Mouse (Mus musculus) lung, postnatal 0 days (tissue): ENCODE measurements around the gene Rbm4. TPM values are rescaled to one million over a fixed set of nuclear protein-coding genes. Genes with fewer than 3 reads are reported as not detected.
A peak's percentile ranks its signal among the peaks of the same experiment; 100 is the strongest.

Experiments used
- ATAC-seq: fragments of 200-750 bp; cut with Nextera tagmentation; 2 replicates; pipeline ENCODE4 v1.8.0; 2017; ENCODE audit warnings: moderate library complexity
- DNase-seq: peaks from one replicate; pipeline ENCODE4 v3.0.0-alpha.2; 2016; ENCODE audit warnings: low spot score
- H3K27ac ChIP-seq: fragments of 300-500 bp; sonication (generic); 2 replicates; pipeline ENCODE4 v1.5.1; 2014; ENCODE audit warnings: antibody characterized with exemption, mild to moderate bottlenecking, low read length, mixed read lengths
- H3K27me3 ChIP-seq: fragments of 300-500 bp; sonication (generic); replicated peaks from 2 replicates; pipeline ENCODE4 v1.6.1; 2014; ENCODE audit warnings: low read length, mixed read lengths; ENCODE audit not compliant: insufficient read depth
- H3K36me3 ChIP-seq: fragments of 300-500 bp; sonication (generic); 2 replicates; pipeline ENCODE4 v1.6.1; 2014; ENCODE audit warnings: low read length, mixed read lengths; ENCODE audit not compliant: insufficient read depth
- H3K4me1 ChIP-seq: fragments of 300-500 bp; sonication (generic); 2 replicates; pipeline ENCODE4 v1.6.1; 2014; ENCODE audit warnings: antibody characterized with exemption, low read depth, low read length, mixed read lengths; ENCODE audit not compliant: insufficient read depth
- H3K4me2 ChIP-seq: fragments of 300-500 bp; sonication (generic); replicated peaks from 2 replicates; pipeline ENCODE4 v1.6.1; 2014; ENCODE audit warnings: low read depth, mild to moderate bottlenecking, low read length, moderate library complexity, mixed read lengths
- H3K4me3 ChIP-seq: fragments of 300-500 bp; sonication (generic); 2 replicates; pipeline ENCODE4 v1.5.1; 2014; ENCODE audit warnings: low read depth, low read length
- H3K9ac ChIP-seq: fragments of 300-500 bp; sonication (generic); replicated peaks from 2 replicates; pipeline ENCODE4 v1.6.1; 2014; ENCODE audit warnings: low read depth, mild to moderate bottlenecking
- H3K9me3 ChIP-seq: fragments of 300-500 bp; sonication (generic); 2 replicates; pipeline ENCODE4 v1.6.1; 2016; ENCODE audit warnings: low read length, mixed read lengths
- CTCF ChIP-seq: IDR thresholded peaks from 2 replicates; pipeline ENCODE4 v1.5.1; 2016; ENCODE audit warnings: antibody characterized with exemption, mild to moderate bottlenecking
- EP300 ChIP-seq: IDR thresholded peaks from 2 replicates; pipeline ENCODE4 v1.6.1; 2016; ENCODE audit warnings: antibody characterized with exemption, mild to moderate bottlenecking, control low read depth
- WGBS: fragments of 180-500 bp; shearing (Covaris S2); extraction: QIAGEN DNeasy Blood & Tissue Kit; methylation state at CpG from one replicate; pipeline ENCODE4 v1.1.7; 2014; 5-methylcytosine and 5-hydroxymethylcytosine counted together
- polyA plus RNA-seq: library from polyadenylated mRNA; unstranded; fragments of >200 nt; fragmentation: Nextera tagmentation; extraction: Ambion mirVana; gene quantifications from 2 replicates; pipeline ENCODE4 v1.2.1, GENCODE M21; 2015

The Rbm4 gene
- polyA plus RNA-seq, 1 experiment from 2014 or later = 29.4 TPM

DNA sequence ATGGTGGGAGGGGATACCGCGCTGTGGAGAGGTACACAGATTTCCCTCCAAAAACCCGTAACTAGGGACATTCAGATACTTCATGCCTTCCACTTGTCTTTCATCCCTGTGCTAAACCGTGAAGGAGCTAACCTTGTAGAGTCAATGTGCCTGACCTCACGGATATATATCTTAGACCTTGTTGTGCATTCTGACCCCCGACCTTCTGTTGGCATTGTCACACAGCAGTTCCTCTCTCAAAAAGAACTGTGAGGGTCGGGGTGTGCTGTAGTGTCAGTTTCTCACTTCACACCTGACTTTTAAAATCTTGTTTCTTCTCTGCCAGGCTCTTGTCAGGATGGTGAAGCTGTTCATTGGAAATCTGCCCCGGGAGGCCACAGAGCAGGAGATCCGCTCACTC lies 36.8 kb downstream of the Rbm4 start:
- peak overlapping the region; percentile 58; the same call in 1 of the 2 replicates for H3K9ac ChIP-seq
- no peak for DNase-seq
- H3K9me3 ChIP-seq = no peaks in the 10 kb centered on the region
- H3K4me2 ChIP-seq = peak overlapping the region; percentile 65
- no peaks in the 10 kb centered on the region for H3K36me3 ChIP-seq
- ATAC-seq = no peak
- TF ChIP-seq CTCF (no peak), EP300 (no peak)
- H3K27me3 ChIP-seq = no peaks in the 10 kb centered on the region
- H3K4me1 ChIP-seq = peaks cover 6% of the 10 kb centered on the region; the same call in 1 of the 2 replicates
- peak overlapping the region; percentile 71 for H3K27ac ChIP-seq
- H3K4me3 ChIP-seq = peak overlapping the region; percentile 71
- 2% methylated on average over 9 of the region's 9 CpGs for WGBS

GRCm38 (mm10) chr19:4756193-4756911 lies 37.3 kb downstream of the Rbm4 start, which contains the start of gene Rbm4b:
Rbm4b (plus strand) TSS chr19:4756497.
- H3K27ac ChIP-seq = peak within 1 kb of the TSS; percentile 71
- H3K4me1 ChIP-seq = peaks cover 6% of the 10 kb centered on the region; the same call in 1 of the 2 replicates
- DNase-seq (peak; percentile 97), ATAC-seq (peak; percentile 98)
- WGBS = under 1% methylated on average over 47 of the region's 65 CpGs
- H3K36me3 ChIP-seq = no peaks in the 10 kb centered on the region
- peak within 1 kb of the TSS; percentile 65 for H3K4me2 ChIP-seq
- no peaks in the 10 kb centered on the region for H3K9me3 ChIP-seq
- no peak for TF ChIP-seq CTCF
- TF ChIP-seq EP300 = 0 out of 2 replicates have a peak, but pooled peaks have one; percentile 7
- peak within 1 kb of the TSS; percentile 71 for H3K4me3 ChIP-seq
- peak within 1 kb of the TSS; percentile 58 for H3K9ac ChIP-seq
- no peaks in the 10 kb centered on the region for H3K27me3 ChIP-seq

DNA sequence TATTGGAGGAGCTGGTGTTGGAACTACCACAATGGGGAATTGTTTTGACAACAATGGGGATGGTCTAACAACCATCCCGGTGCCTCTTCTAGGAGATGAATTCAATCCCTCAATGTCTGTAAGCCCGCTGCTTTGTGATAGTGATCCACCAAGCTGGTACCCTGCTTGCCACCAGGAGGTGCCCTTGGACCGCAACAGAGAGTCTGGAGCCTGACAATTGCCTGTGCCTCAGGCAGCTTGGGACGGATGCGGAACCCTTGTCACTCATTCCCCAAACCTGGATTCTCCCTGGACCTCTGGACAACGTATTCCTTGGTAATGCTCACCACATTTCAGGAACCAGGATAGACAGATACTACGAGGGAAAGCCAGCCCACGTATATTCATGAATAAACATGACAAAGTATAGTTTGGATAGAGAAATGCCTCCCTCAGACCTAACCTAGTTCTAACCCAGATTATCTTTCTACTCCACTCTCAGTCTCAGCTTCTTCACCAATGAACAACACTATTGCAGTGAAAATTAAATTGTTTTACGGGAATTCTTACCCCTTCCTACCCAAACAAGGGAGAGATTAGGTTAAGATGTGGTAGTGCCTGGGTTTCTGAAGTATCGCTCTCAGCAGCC lies 38.0 kb downstream of the Rbm4 start:
- Histone ChIP-seq H3K27ac (peak overlapping the region; percentile 71), H3K9me3 (no peaks in the 10 kb centered on the region), H3K9ac (peak overlapping the region; percentile 58; the same call in 1 of the 2 replicates), H3K36me3 (no peaks in the 10 kb centered on the region), H3K4me3 (peak overlapping the region; percentile 71), H3K27me3 (no peaks in the 10 kb centered on the region), H3K4me1 (peaks cover 6% of the 10 kb centered on the region; the same call in 1 of the 2 replicates), H3K4me2 (peak overlapping the region; percentile 65)
- DNase-seq = peak; percentile 95
- WGBS = under 1% methylated on average over 10 of the region's 10 CpGs
- peak; percentile 97 for TF ChIP-seq CTCF
- TF ChIP-seq EP300 = no peak
- ATAC-seq = peak; percentile 80

DNA sequence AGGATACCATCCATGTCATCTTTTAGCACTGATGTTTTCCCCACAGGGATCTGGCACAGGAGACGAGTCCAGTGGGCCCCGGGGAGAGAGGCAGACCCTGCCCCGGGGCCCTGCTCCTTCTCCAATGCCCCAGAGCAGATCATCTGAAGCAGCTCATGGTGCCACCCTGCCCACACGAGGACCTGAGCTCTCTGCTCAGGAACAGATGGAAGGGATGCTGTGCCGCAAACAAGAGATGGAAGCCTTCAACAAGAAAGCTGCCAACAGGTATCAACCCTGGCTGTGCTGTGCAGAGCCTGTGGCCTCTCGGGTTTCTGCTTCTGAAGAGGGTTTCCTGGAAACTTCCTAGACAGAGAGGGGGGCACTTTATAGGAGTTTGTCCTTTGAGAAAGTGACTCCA lies 43.7 kb downstream of the Rbm4 start:
- 81% methylated on average over 6 of the region's 6 CpGs for WGBS
- H3K27ac ChIP-seq = no peak overlapping the region
- no peaks in the 10 kb centered on the region for H3K27me3 ChIP-seq
- H3K9me3 ChIP-seq = no peaks in the 10 kb centered on the region
- no peak overlapping the region for H3K4me3 ChIP-seq
- H3K4me2 ChIP-seq = no peak overlapping the region
- no peak overlapping the region for H3K9ac ChIP-seq
- TF ChIP-seq EP300 = no peak
- no peak for TF ChIP-seq CTCF
- no peak for ATAC-seq
- H3K4me1 ChIP-seq = no peaks in the 10 kb centered on the region
- no peaks in the 10 kb centered on the region for H3K36me3 ChIP-seq
- DNase-seq = no peak

DNA sequence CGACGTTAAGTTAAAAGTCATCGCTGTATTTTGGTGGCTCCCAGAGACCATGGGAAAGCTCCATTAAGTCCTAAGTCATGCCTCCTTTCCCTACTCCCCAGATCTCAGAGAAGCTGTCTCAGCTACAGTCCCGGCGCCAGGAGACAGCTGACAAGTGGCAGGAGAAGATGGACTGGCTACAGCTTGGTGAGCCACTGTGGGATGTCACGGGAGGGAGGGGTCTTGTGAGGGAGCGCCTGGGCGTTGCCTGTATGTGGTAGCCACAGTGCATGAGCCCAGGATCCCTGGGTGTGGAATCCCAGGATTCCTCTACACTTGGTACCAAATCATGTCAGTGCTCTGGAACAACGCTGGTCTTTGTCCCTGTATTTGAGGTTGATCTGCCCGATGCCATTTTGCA lies 45.2 kb downstream of the Rbm4 start:
- no peak overlapping the region for H3K9ac ChIP-seq
- no peak overlapping the region for H3K4me3 ChIP-seq
- no peaks in the 10 kb centered on the region for H3K27me3 ChIP-seq
- 79% methylated on average over 10 of the region's 10 CpGs for WGBS
- H3K27ac ChIP-seq = no peak overlapping the region
- no peak for TF ChIP-seq EP300
- no peak for TF ChIP-seq CTCF
- no peaks in the 10 kb centered on the region for H3K36me3 ChIP-seq
- no peak for DNase-seq
- H3K4me2 ChIP-seq = no peak overlapping the region
- ATAC-seq = no peak
- no peaks in the 10 kb centered on the region for H3K9me3 ChIP-seq
- no peaks in the 10 kb centered on the region for H3K4me1 ChIP-seq

DNA sequence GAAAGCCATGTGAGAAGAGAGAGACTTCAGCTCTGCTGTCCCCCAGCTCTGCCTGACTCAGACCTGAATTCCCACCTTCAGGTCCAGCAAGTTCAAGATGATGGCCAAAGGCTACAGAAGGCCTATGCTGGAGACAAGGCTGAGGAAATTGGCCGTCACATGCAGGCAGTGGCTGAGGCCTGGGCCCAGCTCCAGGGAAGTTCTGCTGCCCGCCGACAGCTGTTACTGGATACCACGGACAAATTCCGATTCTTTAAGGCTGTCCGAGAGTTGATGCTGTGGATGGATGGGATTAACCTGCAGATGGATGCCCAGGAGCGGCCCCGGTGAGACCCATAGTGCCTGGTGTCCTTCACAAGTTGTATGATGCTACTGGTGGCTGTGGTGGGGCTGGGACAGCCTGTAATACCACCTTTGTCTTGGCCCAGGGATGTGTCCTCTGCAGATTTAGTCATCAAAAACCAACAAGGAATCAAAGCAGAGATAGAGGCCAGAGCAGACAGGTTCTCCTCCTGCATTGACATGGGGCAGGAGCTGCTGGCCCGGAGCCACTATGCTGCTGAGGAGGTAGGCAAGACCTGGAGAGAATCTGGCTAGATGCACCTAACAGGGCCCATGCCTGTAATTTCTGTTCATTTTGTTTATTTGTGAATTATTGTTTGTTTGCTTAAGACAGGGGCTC lies 45.9 kb downstream of the Rbm4 start:
- H3K4me2 ChIP-seq = no peak overlapping the region
- ATAC-seq (no peak), DNase-seq (no peak)
- no peaks in the 10 kb centered on the region for H3K4me1 ChIP-seq
- H3K36me3 ChIP-seq = no peaks in the 10 kb centered on the region
- no peak overlapping the region for H3K9ac ChIP-seq
- no peaks in the 10 kb centered on the region for H3K9me3 ChIP-seq
- no peak overlapping the region for H3K27ac ChIP-seq
- H3K4me3 ChIP-seq = no peak overlapping the region
- no peaks in the 10 kb centered on the region for H3K27me3 ChIP-seq
- TF ChIP-seq EP300 (no peak), CTCF (no peak)
- WGBS = 89% methylated on average over 9 of the region's 9 CpGs
